In genomic region chr9:7958025-7958593, GRCm38 (mm10) we compare ENCODE assay signal across 19 mouse cellular contexts. TPM values are rescaled to one million over a fixed set of nuclear protein-coding genes. Genes with fewer than 3 reads are reported as not detected.
DNase-seq lines count a peak whose midpoint lies in the region; ATAC-seq and TF ChIP-seq lines count a peak whose summit lies in the region.
"Had no signal": no experiment of that assay in that cellular context is flagged by ENCODE, and none has a peak within 500 bp of the region (broad histone marks: within the 10 kb centered on the region; RNA-seq: fewer than 3 reads in every experiment).

No protein-coding gene starts in this region.

- no peak for DNase-seq in forebrain, postnatal 0 days
- no peak for DNase-seq in heart, postnatal 0 days (ENCODE audit: low spot score)
- no peak for DNase-seq in heart, postnatal 4 days
- peak; percentile 29 for DNase-seq in ES-CJ7 (ENCODE audit: low read depth, low spot score)
- DNase-seq in limb, embryonic 10.5 days (ENCODE audit: low spot score) = no peak
- no peak for DNase-seq in right cerebral cortex, adult 18-20 months
- no peak for DNase-seq in right cerebral cortex, postnatal 14 days
- DNase-seq: gastrocnemius, postnatal 10 days; heart, postnatal 10 days; kidney, adult 11 months; kidney, postnatal 14 days; lung, embryonic 14.5 days; thymus, postnatal 36 days had no signal

- no peak overlapping the region for H3K4me2 ChIP-seq in forebrain, embryonic 12.5 days
- H3K4me2 ChIP-seq in forebrain, postnatal 0 days (ENCODE audit: low read depth) = no peak overlapping the region
- H3K4me2 ChIP-seq in heart, postnatal 0 days (ENCODE audit: low read depth, low read length) = no peak overlapping the region
- H3K4me2 ChIP-seq: embryonic facial prominence, embryonic 12.5 days; lung, embryonic 14.5 days had no signal

- no peak for TF ChIP-seq CTCF in forebrain, postnatal 0 days (IDR thresholded peaks at IDR 0.05; ENCODE audit: low read depth)
- TF ChIP-seq CTCF in heart, postnatal 0 days (IDR thresholded peaks at IDR 0.05; ENCODE audit: low read depth) = no peak

- H3K9ac ChIP-seq in forebrain, embryonic 12.5 days = no peak overlapping the region
- no peak overlapping the region for H3K9ac ChIP-seq in forebrain, postnatal 0 days
- no peak overlapping the region for H3K9ac ChIP-seq in heart, postnatal 0 days (replicated peaks; ENCODE audit: low read depth, low read length)
- H3K9ac ChIP-seq: embryonic facial prominence, embryonic 12.5 days; lung, embryonic 14.5 days had no signal

- H3K27me3 ChIP-seq in forebrain, embryonic 12.5 days = no peaks in the 10 kb centered on the region
- no peaks in the 10 kb centered on the region for H3K27me3 ChIP-seq in forebrain, postnatal 0 days (ENCODE audit: insufficient read depth, low read length)
- no peaks in the 10 kb centered on the region for H3K27me3 ChIP-seq in heart, postnatal 0 days (ENCODE audit: control insufficient read depth, insufficient read depth, low read length)
- H3K27me3 ChIP-seq in limb, embryonic 10.5 days (ENCODE audit: low read depth, poor library complexity, severe bottlenecking) = no peaks in the 10 kb centered on the region
- H3K27me3 ChIP-seq: CH12.LX; embryonic facial prominence, embryonic 12.5 days had no signal

- H3K4me3 ChIP-seq in forebrain, embryonic 12.5 days (replicated peaks) = no peak overlapping the region
- no peak overlapping the region for H3K4me3 ChIP-seq in forebrain, postnatal 0 days (ENCODE audit: low read depth, low read length)
- no peak overlapping the region for H3K4me3 ChIP-seq in heart, postnatal 0 days (ENCODE audit: low read depth, low read length)
- no peak overlapping the region for H3K4me3 ChIP-seq in limb, embryonic 10.5 days
- H3K4me3 ChIP-seq: embryonic facial prominence, embryonic 12.5 days; myocyte had no signal

- no peak overlapping the region for H3K27ac ChIP-seq in forebrain, embryonic 12.5 days
- H3K27ac ChIP-seq in forebrain, postnatal 0 days (ENCODE audit: low read depth, low read length) = no peak overlapping the region
- 0 out of 2 replicates have a peak overlapping the region, but pooled peaks have one; percentile 25 for H3K27ac ChIP-seq in heart, postnatal 0 days (ENCODE audit: low read depth)
- peak overlapping the region; percentile 50; the same call in 1 of the 2 replicates for H3K27ac ChIP-seq in limb, embryonic 10.5 days
- H3K27ac ChIP-seq: embryonic facial prominence, embryonic 12.5 days; macrophage had no signal

- peaks cover 11% of the 10 kb centered on the region for H3K36me3 ChIP-seq in forebrain, embryonic 12.5 days (replicated peaks)
- H3K36me3 ChIP-seq in forebrain, postnatal 0 days (ENCODE audit: insufficient read depth) = no peaks in the 10 kb centered on the region
- peaks cover 13% of the 10 kb centered on the region for H3K36me3 ChIP-seq in heart, postnatal 0 days (replicated peaks; ENCODE audit: control insufficient read depth, insufficient read depth, low read length)
- peaks cover 58% of the 10 kb centered on the region for H3K36me3 ChIP-seq in limb, embryonic 10.5 days

- no peaks in the 10 kb centered on the region for H3K9me3 ChIP-seq in forebrain, embryonic 12.5 days
- no peaks in the 10 kb centered on the region for H3K9me3 ChIP-seq in forebrain, postnatal 0 days (ENCODE audit: low read length)
- H3K9me3 ChIP-seq in heart, postnatal 0 days (replicated peaks; ENCODE audit: control insufficient read depth, low read length) = no peaks in the 10 kb centered on the region
- no peaks in the 10 kb centered on the region for H3K9me3 ChIP-seq in limb, embryonic 10.5 days (replicated peaks)
- H3K9me3 ChIP-seq: embryonic facial prominence, embryonic 12.5 days had no signal

- WGBS in forebrain, embryonic 12.5 days = 77% methylated on average over 7 of the region's 7 CpGs
- WGBS in forebrain, postnatal 0 days = 58% methylated on average over 7 of the region's 7 CpGs
- 49% methylated on average over 6 of the region's 7 CpGs for WGBS in heart, postnatal 0 days
- WGBS in limb, embryonic 10.5 days = 72% methylated on average over 7 of the region's 7 CpGs

- 0 out of 2 replicates have a peak, but pooled peaks have one; percentile 39 for ATAC-seq in forebrain, embryonic 12.5 days (ENCODE audit: low FRiP score)
- ATAC-seq in forebrain, postnatal 0 days = no peak
- ATAC-seq in heart, postnatal 0 days (ENCODE audit: insufficient read depth, low read depth) = no peak
- ATAC-seq: hindbrain, embryonic 16.5 days had no signal

- peaks cover 35% of the 10 kb centered on the region for H3K4me1 ChIP-seq in forebrain, embryonic 12.5 days
- peaks cover 19% of the 10 kb centered on the region for H3K4me1 ChIP-seq in forebrain, postnatal 0 days (ENCODE audit: insufficient read depth)
- H3K4me1 ChIP-seq in heart, postnatal 0 days (ENCODE audit: control insufficient read depth, insufficient read depth) = peaks cover 33% of the 10 kb centered on the region
- H3K4me1 ChIP-seq in limb, embryonic 10.5 days = peaks cover 49% of the 10 kb centered on the region

- no peak for TF ChIP-seq EP300 in heart, postnatal 0 days (IDR thresholded peaks at IDR 0.05; ENCODE audit: low read depth)

RNA-seq across cellular contexts. Expression of gene Yap1, which starts 46.3 kb away (rescaled TPM):
- polyA plus RNA-seq in forebrain, embryonic 12.5 days (2016; fragmentation: Nextera tagmentation; extraction: Ambion mirVana) = 29.3 and 31.6 TPM in 2 replicates
- 10.7 and 14.5 TPM in 2 replicates for total RNA-seq in forebrain, postnatal 0 days (2014; rRNA removed)
- polyA plus RNA-seq in forebrain, postnatal 0 days (2015; fragmentation: Nextera tagmentation; extraction: Ambion mirVana) = 4.0 and 4.7 TPM in 2 replicates
- total RNA-seq in heart, postnatal 0 days (2014; rRNA removed; ENCODE audit: low replicate concordance) = 50.6 and 64.9 TPM in 2 replicates
- polyA plus RNA-seq in heart, postnatal 0 days (2015; fragmentation: Nextera tagmentation; extraction: Ambion mirVana) = 12.8 and 12.9 TPM in 2 replicates
- 10 to 100 TPM; 64.7 to 69.2 TPM for total RNA-seq in heart, postnatal 4 days (2021)
- 49.6 and 55.6 TPM in 2 replicates for polyA plus RNA-seq in limb, embryonic 10.5 days (2016; fragmentation: Nextera tagmentation; extraction: Ambion mirVana)
- total RNA-seq: CH12.LX had no signal

Comparison
In these comparisons a context has a peak if more than half of its experiments do, and no peak if none do; other contexts are left out.
1. H3K27ac ChIP-seq: peak in heart, postnatal 0 days (single experiment) and limb, embryonic 10.5 days (single experiment); none in forebrain, embryonic 12.5 days (single experiment) and forebrain, postnatal 0 days (single experiment).